Mouse (Mus musculus) NIH3T3 (cell line): Measurements from ENCODE around the gene 6030408B16Rik.

Source experiments
- DNase-seq: peaks from one replicate; pipeline ENCODE4 v3.0.0-alpha.2; 2012; ENCODE audit warnings: low read depth

The 6030408B16Rik gene

GRCm38 (mm10) chr15:101293025-101293621 is at the start of gene 6030408B16Rik:
6030408B16Rik (plus strand) TSS chr15:101293212.
- DNase-seq: no peak

- DNase-seq: no peak
Measured at GRCm38 (mm10) chr15:101244012-101244411, 49.0 kb upstream of the 6030408B16Rik start.

- peak; percentile 99 for DNase-seq
Measured at GRCm38 (mm10) chr15:101246231-101247154, 46.5 kb upstream of the 6030408B16Rik start.

- no peak for DNase-seq
Measured at GRCm38 (mm10) chr15:101247155-101247498, 45.9 kb upstream of the 6030408B16Rik start.

GRCm38 (mm10) chr15:101248029-101248710 is 44.8 kb upstream of the 6030408B16Rik start:
- DNase-seq: no peak

GRCm38 (mm10) chr15:101250220-101250800 is 42.7 kb upstream of the 6030408B16Rik start:
- peak; percentile 52 for DNase-seq

- no peak for DNase-seq
Measured at GRCm38 (mm10) chr15:101251930-101252329, 41.1 kb upstream of the 6030408B16Rik start.

GRCm38 (mm10) chr15:101252614-101253013 is 40.4 kb upstream of the 6030408B16Rik start:
- no peak for DNase-seq

- DNase-seq: no peak
Measured at GRCm38 (mm10) chr15:101253563-101253885, 39.5 kb upstream of the 6030408B16Rik start.

- peak; percentile 88 for DNase-seq
Measured at GRCm38 (mm10) chr15:101253886-101254795, 38.9 kb upstream of the 6030408B16Rik start, which contains the start of gene Nr4a1. Nr4a1 (plus strand) TSS chr15:101254269.

- DNase-seq: no peak
Measured at GRCm38 (mm10) chr15:101255842-101256462, 37.1 kb upstream of the 6030408B16Rik start.

GRCm38 (mm10) chr15:101256463-101257206 is 36.4 kb upstream of the 6030408B16Rik start:
- DNase-seq: no peak

GRCm38 (mm10) chr15:101258420-101258819 is 34.6 kb upstream of the 6030408B16Rik start:
- DNase-seq: no peak

- DNase-seq: no peak
Measured at GRCm38 (mm10) chr15:101259922-101260321, 33.1 kb upstream of the 6030408B16Rik start.

GRCm38 (mm10) chr15:101260387-101260786 is 32.6 kb upstream of the 6030408B16Rik start:
- DNase-seq: no peak

- DNase-seq: no peak
Measured at GRCm38 (mm10) chr15:101260874-101261622, 32.0 kb upstream of the 6030408B16Rik start.

- DNase-seq: no peak
Measured at GRCm38 (mm10) chr15:101262502-101262901, 30.5 kb upstream of the 6030408B16Rik start.

GRCm38 (mm10) chr15:101266132-101266963 is 26.7 kb upstream of the 6030408B16Rik start:
- DNase-seq: peak; percentile 99
